Mouse (Mus musculus) megakaryocyte, embryonic 14.5 days (primary cell): ENCODE results near the gene Cstf3.

ENCODE experiments used
- FLI1 ChIP-seq: IDR thresholded peaks from 2 replicates; pipeline ENCODE4 v1.6.1; 2012; ENCODE audit warnings: low read length, inconsistent platforms, mixed read lengths
- GATA1 ChIP-seq: IDR thresholded peaks from 3 replicates; pipeline ENCODE4 v1.6.1; 2012; ENCODE audit warnings: mixed read lengths, low read length, inconsistent platforms, borderline replicate concordance

DNA sequence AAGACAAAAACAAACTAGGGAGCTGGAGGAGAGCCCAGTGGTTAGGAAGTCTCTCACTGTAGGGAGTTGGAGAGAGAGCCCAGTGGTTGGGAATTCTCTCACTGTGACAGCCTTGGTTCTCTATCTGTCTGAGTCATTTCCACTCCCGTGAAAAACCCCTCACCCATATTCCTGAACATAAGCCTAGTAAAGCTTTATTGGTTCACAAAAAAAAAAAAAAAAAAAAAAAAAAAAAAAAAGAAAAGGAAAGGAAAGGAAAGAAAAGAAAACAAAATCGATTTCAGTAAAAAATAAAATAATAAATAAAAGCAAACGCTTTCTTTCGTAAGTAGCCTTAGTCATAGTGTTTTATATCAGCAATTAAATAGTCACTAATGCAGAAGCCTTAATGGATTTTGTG is 32.0 kb upstream of the Cstf3 start:
- TF ChIP-seq GATA1: no peak
- TF ChIP-seq FLI1: no peak
